Mouse (Mus musculus) heart, postnatal 0 days (tissue): Measurements from ENCODE around the gene Rsph3b. TPM values are rescaled to one million over a fixed set of nuclear protein-coding genes. Genes with fewer than 3 reads are reported as not detected.
"Not testable (repeated sequence)": the region's sequence is repeated elsewhere in the genome, so short reads cannot be mapped to it uniquely, and the experiment has no call there.

ENCODE experiments used
- ATAC-seq: fragments of 200-750 bp; cut with Nextera tagmentation; 2 replicates; pipeline ENCODE4 v1.8.0; 2017; ENCODE audit warnings: low read depth, moderate number of reproducible peaks, moderate library complexity; ENCODE audit not compliant: insufficient read depth
- DNase-seq: peaks from one replicate; pipeline ENCODE4 v3.0.0-alpha.2; 2016; ENCODE audit warnings: low spot score
- H3K27ac ChIP-seq: fragments of 300-500 bp; sonication (generic); 2 replicates; pipeline ENCODE4 v1.5.1; 2014; ENCODE audit warnings: low read depth, mild to moderate bottlenecking
- H3K27me3 ChIP-seq: fragments of 300-500 bp; sonication (generic); 2 replicates; pipeline ENCODE4 v1.6.1; 2014; ENCODE audit warnings: low read length, mixed read lengths; ENCODE audit not compliant: control insufficient read depth, insufficient read depth
- H3K36me3 ChIP-seq: fragments of 300-500 bp; sonication (generic); replicated peaks from 2 replicates; pipeline ENCODE4 v1.6.1; 2014; ENCODE audit warnings: low read length, mixed read lengths; ENCODE audit not compliant: control insufficient read depth, insufficient read depth
- H3K4me1 ChIP-seq: fragments of 300-500 bp; sonication (generic); 2 replicates; pipeline ENCODE4 v1.6.1; 2014; ENCODE audit warnings: antibody characterized with exemption; ENCODE audit not compliant: control insufficient read depth, insufficient read depth
- H3K4me2 ChIP-seq: fragments of 300-500 bp; sonication (generic); 2 replicates; pipeline ENCODE4 v1.6.1; 2014; ENCODE audit warnings: low read depth, mild to moderate bottlenecking, low read length, moderate library complexity
- H3K4me3 ChIP-seq: fragments of 300-500 bp; sonication (generic); 2 replicates; pipeline ENCODE4 v1.5.1; 2014; ENCODE audit warnings: low read depth, low read length
- H3K9ac ChIP-seq: fragments of 300-500 bp; sonication (generic); replicated peaks from 2 replicates; pipeline ENCODE4 v1.6.1; 2014; ENCODE audit warnings: low read depth, low read length, mixed read lengths
- H3K9me3 ChIP-seq: fragments of 300-500 bp; sonication (generic); replicated peaks from 2 replicates; pipeline ENCODE4 v1.6.1; 2016; ENCODE audit warnings: low read length; ENCODE audit not compliant: control insufficient read depth
- WGBS: fragments of 180-500 bp; shearing (Covaris S2); extraction: QIAGEN DNeasy Blood & Tissue Kit; methylation state at CpG from one replicate; pipeline ENCODE4 v1.1.7; 2014; 5-methylcytosine and 5-hydroxymethylcytosine counted together
- polyA plus RNA-seq: library from polyadenylated mRNA; unstranded; fragments of >200 nt; fragmentation: Nextera tagmentation; extraction: Ambion mirVana; gene quantifications from 2 replicates; pipeline ENCODE4 v1.2.1, GENCODE M21; 2015
- total RNA-seq: library from RNA; depleted of rRNA; stranded (reverse); fragments of >200 nt; gene quantifications from 2 replicates; pipeline ENCODE4 v1.2.3, GENCODE M21; 2014; ENCODE audit warnings: low replicate concordance

The Rsph3b gene
- total and polyA plus RNA-seq, 2 experiments from 2014 or later: 72.9 to 100 TPM

- H3K4me3 ChIP-seq, H3K27ac ChIP-seq, H3K36me3 ChIP-seq, H3K9me3 ChIP-seq, H3K27me3 ChIP-seq, ATAC-seq, DNase-seq, H3K4me1 ChIP-seq, H3K9ac ChIP-seq, H3K4me2 ChIP-seq: not testable (repeated sequence)
- 95% methylated on average over 6 of the region's 7 CpGs for WGBS
Measured at GRCm38 (mm10) chr17:6931625-6932024, 16.9 kb downstream of the Rsph3b start.

GRCm38 (mm10) chr17:6920351-6920894, 28.1 kb downstream of the Rsph3b start:
- H3K9ac ChIP-seq, H3K9me3 ChIP-seq, H3K4me2 ChIP-seq, DNase-seq, ATAC-seq, H3K27ac ChIP-seq, H3K4me1 ChIP-seq, H3K27me3 ChIP-seq, H3K4me3 ChIP-seq, H3K36me3 ChIP-seq: not testable (repeated sequence)
- WGBS: 66% methylated on average over 7 of the region's 7 CpGs

- not testable (repeated sequence) for H3K27ac ChIP-seq, H3K27me3 ChIP-seq, H3K36me3 ChIP-seq, H3K9ac ChIP-seq, H3K4me2 ChIP-seq, ATAC-seq, DNase-seq, H3K9me3 ChIP-seq, H3K4me1 ChIP-seq, H3K4me3 ChIP-seq
- 94% methylated on average over 3 of the region's 3 CpGs for WGBS
Measured at GRCm38 (mm10) chr17:6919388-6919787, 29.1 kb downstream of the Rsph3b start.

GRCm38 (mm10) chr17:6915282-6915681, 33.2 kb downstream of the Rsph3b start:
- H3K27me3 ChIP-seq, H3K36me3 ChIP-seq, DNase-seq, H3K4me3 ChIP-seq, H3K9ac ChIP-seq, H3K9me3 ChIP-seq, H3K4me1 ChIP-seq, H3K27ac ChIP-seq, H3K4me2 ChIP-seq, ATAC-seq: not testable (repeated sequence)
- no CpG with 5 or more reads among the region's 4 CpGs for WGBS

- 29% methylated on average over 1 of the region's 6 CpGs for WGBS
- peak; percentile 92 for ATAC-seq
- H3K9me3 ChIP-seq, H3K36me3 ChIP-seq, H3K27ac ChIP-seq, DNase-seq, H3K4me3 ChIP-seq, H3K27me3 ChIP-seq, H3K9ac ChIP-seq, H3K4me1 ChIP-seq, H3K4me2 ChIP-seq: not testable (repeated sequence)
Measured at GRCm38 (mm10) chr17:6914066-6914465, 34.4 kb downstream of the Rsph3b start.

- ATAC-seq: not testable (repeated sequence)
Measured at GRCm38 (mm10) chr17:6900361-6900760, 48.1 kb downstream of the Rsph3b start.

GRCm38 (mm10) chr17:6897996-6898562, 50.4 kb downstream of the Rsph3b start:
- H3K4me2 ChIP-seq, H3K4me3 ChIP-seq, H3K27me3 ChIP-seq, DNase-seq, H3K36me3 ChIP-seq, H3K9me3 ChIP-seq, H3K4me1 ChIP-seq, ATAC-seq, H3K27ac ChIP-seq, H3K9ac ChIP-seq: not testable (repeated sequence)
- WGBS: 54% methylated on average over 7 of the region's 7 CpGs

More at GRCm38 (mm10) chr17:6900361-6900760, 48.1 kb downstream of the Rsph3b start:
- WGBS: 86% methylated on average over 1 of the region's 2 CpGs
- H3K27me3 ChIP-seq, H3K36me3 ChIP-seq, H3K9me3 ChIP-seq, H3K4me3 ChIP-seq, H3K27ac ChIP-seq, DNase-seq, H3K4me2 ChIP-seq, H3K4me1 ChIP-seq, H3K9ac ChIP-seq: not testable (repeated sequence)
